Comparison of ENCODE assay signal across 7 mouse cellular contexts in genomic region chr2:101906379-101906690, GRCm38 (mm10). TPM values are rescaled to one million over a fixed set of nuclear protein-coding genes. Genes with fewer than 3 reads are reported as not detected.
DNase-seq lines count a peak whose midpoint lies in the region; ATAC-seq and TF ChIP-seq lines count a peak whose summit lies in the region.

No protein-coding gene starts in this region.

- peaks cover 5% of the 10 kb centered on the region; the same call in 1 of the 2 replicates for H3K4me1 ChIP-seq in lung, embryonic 15.5 days
- H3K4me1 ChIP-seq in lung, postnatal 0 days (ENCODE audit: insufficient read depth, low read depth, low read length) = 0 out of 2 replicates have a peak, but pooled peaks cover 5% of the 10 kb centered on the region
- H3K4me1 ChIP-seq in forebrain, embryonic 14.5 days (ENCODE audit: control insufficient read depth, insufficient read depth, low read length) = peaks cover 10% of the 10 kb centered on the region; the same call in 1 of the 2 replicates
- peaks cover 4% of the 10 kb centered on the region; the same call in 1 of the 2 replicates for H3K4me1 ChIP-seq in limb, embryonic 14.5 days (ENCODE audit: control insufficient read depth, insufficient read depth, low read length)
- no peaks in the 10 kb centered on the region for H3K4me1 ChIP-seq in stomach, postnatal 0 days (replicated peaks; ENCODE audit: control insufficient read depth, insufficient read depth)

- no peaks in the 10 kb centered on the region for H3K9me3 ChIP-seq in lung, embryonic 15.5 days
- H3K9me3 ChIP-seq in lung, postnatal 0 days (ENCODE audit: low read length) = no peaks in the 10 kb centered on the region
- 0 out of 2 replicates have a peak, but pooled peaks cover 2% of the 10 kb centered on the region for H3K9me3 ChIP-seq in forebrain, embryonic 14.5 days (replicated peaks; ENCODE audit: control insufficient read depth, low read length)
- no peaks in the 10 kb centered on the region for H3K9me3 ChIP-seq in limb, embryonic 14.5 days (ENCODE audit: control insufficient read depth, low read length)
- no peaks in the 10 kb centered on the region for H3K9me3 ChIP-seq in stomach, postnatal 0 days (ENCODE audit: control insufficient read depth, low read length)

- ATAC-seq in lung, embryonic 15.5 days (ENCODE audit: borderline replicate concordance, extremely low read depth, low FRiP score, low TSS enrichment) = 0 out of 2 replicates have a peak, but pooled peaks have one; percentile 32
- ATAC-seq in lung, postnatal 0 days = no peak
- peak; percentile 37 for ATAC-seq in forebrain, embryonic 14.5 days
- no peak for ATAC-seq in limb, embryonic 14.5 days (ENCODE audit: low FRiP score, low read depth)
- no peak for ATAC-seq in stomach, postnatal 0 days (ENCODE audit: low FRiP score, low TSS enrichment)
- ATAC-seq in erythroid progenitor cell, adult 5-6 weeks (replicated peaks; ENCODE audit: low FRiP score, poor library complexity, severe bottlenecking) = no peak

- H3K36me3 ChIP-seq in lung, embryonic 15.5 days = no peaks in the 10 kb centered on the region
- no peaks in the 10 kb centered on the region for H3K36me3 ChIP-seq in lung, postnatal 0 days (ENCODE audit: insufficient read depth, low read length)
- peaks cover 7% of the 10 kb centered on the region; the same call in 1 of the 2 replicates for H3K36me3 ChIP-seq in forebrain, embryonic 14.5 days (ENCODE audit: control insufficient read depth, insufficient read depth, low read length)
- H3K36me3 ChIP-seq in limb, embryonic 14.5 days (ENCODE audit: control insufficient read depth, insufficient read depth, low read length) = peaks cover 1% of the 10 kb centered on the region; the same call in 1 of the 2 replicates
- H3K36me3 ChIP-seq in stomach, postnatal 0 days (ENCODE audit: control insufficient read depth, insufficient read depth, low read length) = no peaks in the 10 kb centered on the region

- TF ChIP-seq POLR2A in limb, embryonic 14.5 days (IDR thresholded peaks at IDR 0.05; ENCODE audit: borderline replicate concordance, extremely low read depth, insufficient read depth, insufficient read length) = no peak

- WGBS in lung, embryonic 15.5 days = 68% methylated on average over 5 of the region's 5 CpGs
- WGBS in lung, postnatal 0 days = 59% methylated on average over 5 of the region's 5 CpGs
- WGBS in forebrain, embryonic 14.5 days = 41% methylated on average over 5 of the region's 5 CpGs
- 69% methylated on average over 5 of the region's 5 CpGs for WGBS in limb, embryonic 14.5 days
- 60% methylated on average over 5 of the region's 5 CpGs for WGBS in stomach, postnatal 0 days

- no peak overlapping the region; the same call in 1 of the 2 replicates for H3K4me2 ChIP-seq in lung, embryonic 15.5 days
- H3K4me2 ChIP-seq in lung, postnatal 0 days (replicated peaks; ENCODE audit: low read depth, low read length) = no peak overlapping the region
- H3K4me2 ChIP-seq in forebrain, embryonic 14.5 days (ENCODE audit: low read length) = peak overlapping the region; percentile 43
- no peak overlapping the region; the same call in 1 of the 2 replicates for H3K4me2 ChIP-seq in limb, embryonic 14.5 days (replicated peaks; ENCODE audit: low read depth, low read length, severe bottlenecking)
- H3K4me2 ChIP-seq in stomach, postnatal 0 days (replicated peaks; ENCODE audit: low read depth) = peak overlapping the region; percentile 47; the same call in 1 of the 2 replicates

- H3K27ac ChIP-seq in lung, embryonic 15.5 days = no peak overlapping the region
- no peak overlapping the region for H3K27ac ChIP-seq in lung, postnatal 0 days (ENCODE audit: low read length)
- H3K27ac ChIP-seq in forebrain, embryonic 14.5 days (ENCODE audit: low read depth, low read length) = no peak overlapping the region
- H3K27ac ChIP-seq in limb, embryonic 14.5 days (replicated peaks; ENCODE audit: low read depth, low read length) = no peak overlapping the region
- no peak overlapping the region for H3K27ac ChIP-seq in stomach, postnatal 0 days (replicated peaks)

- H3K27me3 ChIP-seq in lung, embryonic 15.5 days = no peaks in the 10 kb centered on the region
- no peaks in the 10 kb centered on the region for H3K27me3 ChIP-seq in lung, postnatal 0 days (replicated peaks; ENCODE audit: insufficient read depth, low read length)
- no peaks in the 10 kb centered on the region for H3K27me3 ChIP-seq in forebrain, embryonic 14.5 days (replicated peaks; ENCODE audit: control insufficient read depth, insufficient read depth, low read length)
- no peaks in the 10 kb centered on the region for H3K27me3 ChIP-seq in limb, embryonic 14.5 days (ENCODE audit: control insufficient read depth, insufficient read depth, low read length)
- no peaks in the 10 kb centered on the region for H3K27me3 ChIP-seq in stomach, postnatal 0 days (ENCODE audit: control insufficient read depth, insufficient read depth, low read length)

- DNase-seq in lung, postnatal 0 days (ENCODE audit: low spot score) = no peak
- no peak for DNase-seq in forebrain, embryonic 14.5 days (ENCODE audit: low spot score)
- DNase-seq in limb, embryonic 14.5 days (ENCODE audit: low spot score) = no peak
- DNase-seq in stomach, postnatal 0 days (ENCODE audit: low spot score) = no peak
- DNase-seq in natural killer cell, adult 2 months (ENCODE audit: low spot score in 2 of 2) = no peak

- H3K4me3 ChIP-seq in lung, embryonic 15.5 days = no peak overlapping the region
- no peak overlapping the region for H3K4me3 ChIP-seq in lung, postnatal 0 days (ENCODE audit: low read depth, low read length)
- H3K4me3 ChIP-seq in forebrain, embryonic 14.5 days (ENCODE audit: low read depth, low read length) = no peak overlapping the region
- no peak overlapping the region for H3K4me3 ChIP-seq in limb, embryonic 14.5 days (replicated peaks; ENCODE audit: low read length)
- no peak overlapping the region for H3K4me3 ChIP-seq in stomach, postnatal 0 days (ENCODE audit: low read depth, low read length)

- no peak for TF ChIP-seq CTCF in lung, postnatal 0 days (IDR thresholded peaks at IDR 0.05)
- no peak for TF ChIP-seq CTCF in stomach, postnatal 0 days (IDR thresholded peaks at IDR 0.05; ENCODE audit: low read depth)

- no peak overlapping the region for H3K9ac ChIP-seq in lung, embryonic 15.5 days
- no peak overlapping the region for H3K9ac ChIP-seq in lung, postnatal 0 days (replicated peaks; ENCODE audit: low read depth)
- H3K9ac ChIP-seq in forebrain, embryonic 14.5 days (ENCODE audit: low read length) = peak overlapping the region; percentile 45; the same call in 1 of the 2 replicates
- H3K9ac ChIP-seq in limb, embryonic 14.5 days (ENCODE audit: low read depth, low read length, severe bottlenecking) = 0 out of 2 replicates have a peak overlapping the region, but pooled peaks have one; percentile 1
- no peak overlapping the region for H3K9ac ChIP-seq in stomach, postnatal 0 days (ENCODE audit: low read length)

- no peak for TF ChIP-seq EP300 in lung, postnatal 0 days (IDR thresholded peaks at IDR 0.05)
- no peak for TF ChIP-seq EP300 in stomach, postnatal 0 days (optimal IDR thresholded peaks at IDR 0.05)

RNA-seq across cellular contexts. Expression of gene Commd9, which starts 20.3 kb away (rescaled TPM):
- 58.8 and 64.6 TPM in 2 replicates for polyA plus RNA-seq in lung, embryonic 15.5 days (2015; fragmentation: Nextera tagmentation; extraction: Ambion mirVana)
- polyA plus RNA-seq in lung, postnatal 0 days (2015; fragmentation: Nextera tagmentation; extraction: Ambion mirVana) = 44.8 and 50.0 TPM in 2 replicates
- polyA plus RNA-seq in forebrain, embryonic 14.5 days (2014; fragmentation: Nextera tagmentation; extraction: Ambion mirVana) = 111 and 118 TPM in 2 replicates
- polyA plus RNA-seq in limb, embryonic 14.5 days (2012; rRNA removed) = 114 and 140 TPM in 2 replicates
- polyA plus RNA-seq in limb, embryonic 14.5 days (2014; fragmentation: Nextera tagmentation; extraction: Ambion mirVana) = 68.8 and 72.7 TPM in 2 replicates
- polyA plus RNA-seq in stomach, postnatal 0 days (2015; fragmentation: Nextera tagmentation; extraction: Ambion mirVana) = 43.7 and 48.2 TPM in 2 replicates
- total RNA-seq in erythroid progenitor cell, adult 5-6 weeks (2015; ENCODE audit: low replicate concordance) = 2.2 and 8.8 TPM in 2 replicates
- 13.9 TPM in 1 of 2 replicates, not detected in the other for total RNA-seq in erythroid progenitor cell, adult 5-6 weeks (2017; ENCODE audit: low replicate concordance)

RNA-seq across cellular contexts. Expression of gene Prr5l, which starts 23.5 kb away (rescaled TPM):
- polyA plus RNA-seq in lung, embryonic 15.5 days (2015; fragmentation: Nextera tagmentation; extraction: Ambion mirVana) = 40.5 and 41.7 TPM in 2 replicates
- polyA plus RNA-seq in lung, postnatal 0 days (2015; fragmentation: Nextera tagmentation; extraction: Ambion mirVana) = 40.5 and 52.5 TPM in 2 replicates
- 5.1 and 5.4 TPM in 2 replicates for polyA plus RNA-seq in forebrain, embryonic 14.5 days (2014; fragmentation: Nextera tagmentation; extraction: Ambion mirVana)
- 16.4 and 21.8 TPM in 2 replicates for polyA plus RNA-seq in limb, embryonic 14.5 days (2012; rRNA removed)
- polyA plus RNA-seq in limb, embryonic 14.5 days (2014; fragmentation: Nextera tagmentation; extraction: Ambion mirVana) = 27.3 and 29.0 TPM in 2 replicates
- polyA plus RNA-seq in stomach, postnatal 0 days (2015; fragmentation: Nextera tagmentation; extraction: Ambion mirVana) = 3.3 and 3.8 TPM in 2 replicates
- total RNA-seq in erythroid progenitor cell, adult 5-6 weeks (2015; ENCODE audit: low replicate concordance) = 1.4 TPM in 1 of 2 replicates, not detected in the other
- not detected in 2 replicates for total RNA-seq in erythroid progenitor cell, adult 5-6 weeks (2017; ENCODE audit: low replicate concordance)

Comparison
In these comparisons a context has a peak if more than half of its experiments do, and no peak if none do; other contexts are left out.
1. ATAC-seq: peak in lung, embryonic 15.5 days (single experiment) and forebrain, embryonic 14.5 days (single experiment); none in lung, postnatal 0 days (single experiment), limb, embryonic 14.5 days (single experiment), stomach, postnatal 0 days (single experiment) and erythroid progenitor cell, adult 5-6 weeks (single experiment).
2. H3K4me2 ChIP-seq: peak in forebrain, embryonic 14.5 days (single experiment) and stomach, postnatal 0 days (single experiment); none in lung, embryonic 15.5 days (single experiment), lung, postnatal 0 days (single experiment) and limb, embryonic 14.5 days (single experiment).
3. H3K9ac ChIP-seq: peak in forebrain, embryonic 14.5 days (single experiment) and limb, embryonic 14.5 days (single experiment); none in lung, embryonic 15.5 days (single experiment), lung, postnatal 0 days (single experiment) and stomach, postnatal 0 days (single experiment).